Mouse (Mus musculus) embryonic stem cell, embryonic (primary cell): ENCODE data around the gene Spata33.

Source experiments
- CTCF ChIA-PET, 4 experiments: fragments of 300-600 bp in 2 of 4; fragments of 350-600 bp in 2 of 4; sonication (Branson Sonifier 250); formaldehyde crosslinking; loops; one replicate each; lab custom pipeline; 2022; ENCODE audit warnings: inconsistent platforms in 2 of 4; lab: Charles Lee
- POLR2A ChIA-PET, 4 experiments: fragments of 300-600 bp in 2 of 4; fragments of 350-600 bp in 2 of 4; sonication (Branson Sonifier 250); formaldehyde crosslinking; loops; one replicate each; lab custom pipeline; 2022; ENCODE audit warnings: antibody characterized with exemption in 4 of 4, inconsistent platforms in 1 of 4; lab: Charles Lee

The Spata33 gene

GRCm38 (mm10) chr8:123212321-123213117 is at the start of gene Spata33, which contains the start of gene Chmp1a:
Gene Spata33 (plus strand): TSS chr8:123212832.
Gene Chmp1a (minus strand): TSS chr8:123212763.
- POLR2A ChIA-PET, result interaction anchor here (0.5 to 3.1 kb wide), 106 partner anchors 9 to 769 kb away, joined by 3 to 48 read pairs (median 4); partner anchors contain the start of genes Cdk10 (in 3 of the 4), Spata2l (in 3 of the 4), Dpep1 (in 2 of the 4) and Tcf25 (in 2 of the 4)
- CTCF ChIA-PET, result interaction anchor here (0.5 to 2.8 kb wide), 58 partner anchors 9 to 1685 kb away, joined by 3 to 40 read pairs (median 4); partner anchors contain the start of genes Spata2l (in 3 of the 4), Mc1r (in 2 of the 4), Cdk10 (in 1 of the 4) and Spire2 (in 1 of the 4)

GRCm38 (mm10) chr8:123181391-123181790 is 31.2 kb upstream of the Spata33 start:
- POLR2A ChIA-PET, result interaction anchor here in 2 of 4 experiments (0.6 to 1.9 kb wide), 7 partner anchors 9 to 326 kb away, joined by 3 to 7 read pairs (median 3); partner anchors contain the start of genes Chmp1a (in 1 of the 2) and Spata33 (in 1 of the 2)
- CTCF ChIA-PET, result interaction anchor here in 2 of 4 experiments (0.6 kb wide), 3 partner anchors 25 to 463 kb away, joined by 3 read pairs; no protein-coding TSS in a partner anchor

GRCm38 (mm10) chr8:123185566-123186409 is 26.8 kb upstream of the Spata33 start, which contains the start of gene Dpep1:
Gene Dpep1 (plus strand): TSS chr8:123186242.
- CTCF ChIA-PET, result interaction anchor here in 3 of 4 experiments (0.6 to 1.0 kb wide), 4 partner anchors 28 to 1213 kb away, joined by 3 to 4 read pairs (median 3); no protein-coding TSS in a partner anchor

GRCm38 (mm10) chr8:123188006-123188405 is 24.6 kb upstream of the Spata33 start:
- ChIA-PET POLR2A (interaction anchor here in 2 of 4 experiments (1.0 to 2.3 kb wide), 4 partner anchors 9 to 38 kb away, joined by 3 to 11 read pairs (median 4); partner anchors contain the start of genes Chmp1a (in 1 of the 2) and Spata33 (in 1 of the 2)), CTCF (interaction anchor here in 1 of 4 experiments (0.6 kb wide), 1 partner anchor 18 kb away, joined by 3 read pairs; no protein-coding TSS in a partner anchor)

More at GRCm38 (mm10) chr8:123185566-123186409, 26.8 kb upstream of the Spata33 start, which contains the start of gene Dpep1:
- POLR2A ChIA-PET, result interaction anchor here in 3 of 4 experiments (0.6 to 2.2 kb wide), 14 partner anchors 9 to 612 kb away, joined by 3 to 8 read pairs (median 4); partner anchors contain the start of genes Chmp1a (in 2 of the 3) and Spata33 (in 2 of the 3)

GRCm38 (mm10) chr8:123188841-123189240 is 23.8 kb upstream of the Spata33 start:
- ChIA-PET CTCF (interaction anchor here (0.5 to 3.6 kb wide), 7 partner anchors 8 to 1037 kb away, joined by 3 to 17 read pairs (median 3); no protein-coding TSS in a partner anchor), POLR2A (interaction anchor here (0.6 to 2.3 kb wide), 7 partner anchors 9 to 842 kb away, joined by 3 to 11 read pairs (median 4); partner anchors contain the start of genes Chmp1a (in 1 of the 4) and Spata33 (in 1 of the 4))

GRCm38 (mm10) chr8:123190678-123191077 is 22.0 kb upstream of the Spata33 start:
- ChIA-PET POLR2A (interaction anchor here (0.7 to 3.6 kb wide), 22 partner anchors 8 to 299 kb away, joined by 3 to 15 read pairs (median 4); partner anchors contain the start of genes Chmp1a (in 3 of the 4), Spata33 (in 3 of the 4) and Sult5a1 (in 1 of the 4)), CTCF (interaction anchor here (0.6 to 3.6 kb wide), 28 partner anchors 11 to 688 kb away, joined by 3 to 17 read pairs (median 4); partner anchors contain the start of genes Chmp1a (in 4 of the 4) and Spata33 (in 4 of the 4))

- CTCF ChIA-PET, result interaction anchor here in 3 of 4 experiments (0.8 to 3.6 kb wide), 10 partner anchors 10 to 284 kb away, joined by 3 to 17 read pairs (median 7); partner anchors contain the start of genes Chmp1a (in 2 of the 3) and Spata33 (in 2 of the 3)
- POLR2A ChIA-PET, result interaction anchor here in 3 of 4 experiments (0.6 to 3.6 kb wide), 12 partner anchors 11 to 655 kb away, joined by 3 to 15 read pairs (median 6); partner anchors contain the start of genes Chmp1a (in 2 of the 3) and Spata33 (in 2 of the 3)
Measured at GRCm38 (mm10) chr8:123191908-123192307, 20.7 kb upstream of the Spata33 start.

GRCm38 (mm10) chr8:123193771-123194170 is 18.9 kb upstream of the Spata33 start:
- POLR2A ChIA-PET, result interaction anchor here in 3 of 4 experiments (0.6 to 2.0 kb wide), 11 partner anchors 9 to 87 kb away, joined by 3 to 8 read pairs (median 4); partner anchors contain the start of genes Chmp1a (in 1 of the 3) and Spata33 (in 1 of the 3)
- CTCF ChIA-PET, result interaction anchor here (0.6 to 1.4 kb wide), 5 partner anchors 8 to 575 kb away, joined by 3 to 14 read pairs (median 6); partner anchors contain the start of genes Chmp1a (in 1 of the 4) and Spata33 (in 1 of the 4)

GRCm38 (mm10) chr8:123197016-123197415 is 15.6 kb upstream of the Spata33 start:
- ChIA-PET POLR2A (interaction anchor here in 2 of 4 experiments (0.6 to 4.9 kb wide), 12 partner anchors 12 to 144 kb away, joined by 3 to 24 read pairs (median 4); partner anchors contain the start of genes Chmp1a (in 2 of the 2), Spata33 (in 2 of the 2), Dpep1 (in 1 of the 2) and Spata2l (in 1 of the 2)), CTCF (interaction anchor here in 2 of 4 experiments (0.6 to 1.3 kb wide), 2 partner anchors 8 to 93 kb away, joined by 3 read pairs; no protein-coding TSS in a partner anchor)

GRCm38 (mm10) chr8:123199864-123200263 is 12.8 kb upstream of the Spata33 start:
- ChIA-PET POLR2A (interaction anchor here in 2 of 4 experiments (0.7 to 4.1 kb wide), 7 partner anchors 13 to 289 kb away, joined by 3 to 19 read pairs (median 3); partner anchors contain the start of genes Chmp1a (in 2 of the 2), Spata33 (in 2 of the 2), Dpep1 (in 1 of the 2) and Spata2l (in 1 of the 2)), CTCF (interaction anchor here in 2 of 4 experiments (0.6 to 3.7 kb wide), 6 partner anchors 13 to 1233 kb away, joined by 3 to 25 read pairs (median 3); partner anchors contain the start of genes Chmp1a (in 1 of the 2) and Spata33 (in 1 of the 2))

- ChIA-PET POLR2A (interaction anchor here (0.6 to 4.2 kb wide), 20 partner anchors 9 to 101 kb away, joined by 3 to 23 read pairs (median 4); partner anchors contain the start of genes Chmp1a (in 4 of the 4), Spata33 (in 4 of the 4), Dpep1 (in 1 of the 4) and Spata2l (in 1 of the 4)), CTCF (interaction anchor here (0.5 to 3.7 kb wide), 53 partner anchors 9 to 1294 kb away, joined by 3 to 25 read pairs (median 4); partner anchors contain the start of genes Chmp1a (in 4 of the 4), Spata33 (in 4 of the 4), Spata2l (in 2 of the 4) and Cdk10 (in 1 of the 4))
Measured at GRCm38 (mm10) chr8:123202288-123202687, 10.3 kb upstream of the Spata33 start.

- ChIA-PET POLR2A (interaction anchor here (0.6 to 4.2 kb wide), 14 partner anchors 9 to 170 kb away, joined by 3 to 23 read pairs (median 4); partner anchors contain the start of genes Chmp1a (in 2 of the 4) and Spata33 (in 2 of the 4)), CTCF (interaction anchor here in 2 of 4 experiments (0.6 to 3.7 kb wide), 6 partner anchors 9 to 140 kb away, joined by 3 to 25 read pairs (median 3); partner anchors contain the start of genes Chmp1a (in 1 of the 2), Spata2l (in 1 of the 2) and Spata33 (in 1 of the 2))
Measured at GRCm38 (mm10) chr8:123203571-123203970, 9.1 kb upstream of the Spata33 start.

- ChIA-PET POLR2A (interaction anchor here in 3 of 4 experiments (1.0 to 3.1 kb wide), 41 partner anchors 8 to 341 kb away, joined by 3 to 48 read pairs (median 6); partner anchors contain the start of genes Cdk10 (in 3 of the 3), Spata2l (in 2 of the 3), Dpep1 (in 1 of the 3) and Fanca (in 1 of the 3)), CTCF (interaction anchor here (0.5 to 2.8 kb wide), 22 partner anchors 10 to 1685 kb away, joined by 3 to 40 read pairs (median 6); partner anchors contain the start of genes Spata2l (in 3 of the 4), Cdk10 (in 1 of the 4) and Spire2 (in 1 of the 4))
Measured at GRCm38 (mm10) chr8:123211876-123212275, 756 bp upstream of the Spata33 start.

GRCm38 (mm10) chr8:123213118-123213772 is 613 bp downstream of the Spata33 start:
- ChIA-PET POLR2A (interaction anchor here (0.5 to 3.1 kb wide), 104 partner anchors 8 to 770 kb away, joined by 3 to 48 read pairs (median 4); partner anchors contain the start of genes Cdk10 (in 3 of the 4), Spata2l (in 3 of the 4), Dpep1 (in 2 of the 4) and Tcf25 (in 2 of the 4)), CTCF (interaction anchor here (0.7 to 2.8 kb wide), 44 partner anchors 8 to 931 kb away, joined by 3 to 40 read pairs (median 4); partner anchors contain the start of genes Spata2l (in 3 of the 4), Mc1r (in 1 of the 4), Spire2 (in 1 of the 4) and Zfpm1 (in 1 of the 4))
